10 mouse cellular contexts compared by ENCODE assay signal in the genomic region with DNA sequence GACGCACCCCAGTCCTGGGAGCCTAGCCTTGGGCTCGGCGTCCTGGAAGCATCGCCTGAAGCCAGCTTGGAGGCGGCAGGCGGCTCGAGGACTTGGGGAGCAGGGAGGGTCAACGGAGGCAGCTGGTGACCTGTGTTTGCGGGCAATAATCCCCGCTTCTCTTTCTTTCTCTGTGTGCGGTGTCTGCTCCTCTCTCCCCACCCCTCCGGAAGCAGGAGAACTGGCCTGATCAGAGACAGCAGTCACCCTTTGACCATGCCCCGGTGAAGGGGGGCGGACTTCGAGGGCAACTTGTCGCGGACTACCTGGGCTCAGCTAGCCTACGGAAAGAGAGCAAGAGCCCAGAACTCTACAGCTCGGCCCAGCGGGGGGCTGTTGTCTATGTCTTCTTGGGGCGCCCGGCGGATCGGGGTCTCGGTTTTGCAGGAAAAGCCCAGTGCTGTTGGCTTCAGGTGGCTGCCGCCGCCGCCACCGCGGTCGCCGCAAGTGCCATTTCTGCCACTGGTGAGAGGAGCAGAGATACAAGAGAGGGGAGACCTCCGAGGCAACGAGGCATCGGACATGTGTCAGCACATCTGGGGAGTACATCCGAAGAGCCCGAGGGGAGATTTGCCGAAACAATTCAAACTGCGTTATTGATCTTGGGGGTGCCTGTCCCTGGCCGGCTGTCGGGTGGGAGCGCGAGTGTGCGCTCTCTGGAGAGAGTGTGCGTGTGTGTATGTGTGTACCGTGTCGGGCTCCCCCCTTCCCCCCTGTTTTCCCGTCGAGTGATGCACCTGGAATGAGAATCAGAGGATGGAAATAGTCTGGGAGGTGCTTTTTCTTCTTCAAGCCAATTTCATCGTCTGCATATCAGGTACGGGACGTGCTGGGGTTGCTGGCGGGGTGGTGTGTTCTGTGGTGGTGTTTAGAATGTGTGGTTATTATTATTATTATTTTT. TPM values are rescaled to one million over a fixed set of nuclear protein-coding genes. Genes with fewer than 3 reads are reported as not detected.
DNase-seq lines count a peak whose midpoint lies in the region; ATAC-seq and TF ChIP-seq lines count a peak whose summit lies in the region.
"Had no signal": no experiment of that assay in that cellular context is flagged by ENCODE, and none has a peak within 500 bp of the region (broad histone marks: within the 10 kb centered on the region; RNA-seq: fewer than 3 reads in every experiment).

No protein-coding gene starts in this region.

- ATAC-seq in kidney, embryonic 14.5 days (ENCODE audit: low FRiP score, low TSS enrichment) = no peak
- ATAC-seq in limb, embryonic 14.5 days (ENCODE audit: low FRiP score, low read depth) = no peak
- no peak for ATAC-seq in stomach, embryonic 15.5 days (ENCODE audit: insufficient read depth, low FRiP score, low read depth)
- ATAC-seq: Patski had no signal

- no peak overlapping the region for H3K9ac ChIP-seq in kidney, embryonic 14.5 days (ENCODE audit: low read depth, low read length)
- no peak overlapping the region for H3K9ac ChIP-seq in limb, embryonic 14.5 days (ENCODE audit: low read depth, low read length, severe bottlenecking)
- H3K9ac ChIP-seq in stomach, embryonic 15.5 days = no peak overlapping the region

- H3K27ac ChIP-seq in kidney, embryonic 14.5 days (ENCODE audit: low read depth, low read length) = no peak overlapping the region
- no peak overlapping the region for H3K27ac ChIP-seq in forebrain, embryonic 10.5 days
- H3K27ac ChIP-seq in limb, embryonic 14.5 days (replicated peaks; ENCODE audit: low read depth, low read length) = no peak overlapping the region
- H3K27ac ChIP-seq in stomach, embryonic 15.5 days = no peak overlapping the region

- peak overlapping the region; percentile 60 for H3K4me2 ChIP-seq in kidney, embryonic 14.5 days (replicated peaks; ENCODE audit: low read depth, low read length)
- peak overlapping the region; percentile 58 for H3K4me2 ChIP-seq in limb, embryonic 14.5 days (replicated peaks; ENCODE audit: low read depth, low read length, severe bottlenecking)
- peak overlapping the region; percentile 76 for H3K4me2 ChIP-seq in stomach, embryonic 15.5 days

- no peak for TF ChIP-seq CTCF in brain, embryonic 14.5 days (IDR thresholded peaks at IDR 0.05; ENCODE audit: borderline replicate concordance, extremely low read depth, insufficient read depth, insufficient read length)

- 2% methylated on average over 52 of the region's 53 CpGs for WGBS in kidney, embryonic 14.5 days
- 1% methylated on average over 53 of the region's 53 CpGs for WGBS in forebrain, embryonic 10.5 days
- WGBS in limb, embryonic 14.5 days = 2% methylated on average over 47 of the region's 53 CpGs
- WGBS in stomach, embryonic 15.5 days = 2% methylated on average over 53 of the region's 53 CpGs

- DNase-seq in kidney, postnatal 10 days = no peak
- peak; percentile 38 for DNase-seq in brain, embryonic 14.5 days (ENCODE audit: low read depth)
- peak; percentile 19 for DNase-seq in forebrain, embryonic 10.5 days (ENCODE audit: extremely low spot score, low spot score)
- DNase-seq in limb, embryonic 14.5 days (ENCODE audit: low spot score) = no peak
- DNase-seq in thymus, adult 18-20 months = no peak
- DNase-seq in kidney, adult 8-10 months = no peak

- H3K27me3 ChIP-seq in kidney, embryonic 14.5 days (ENCODE audit: control insufficient read depth, insufficient read depth, low read length) = peaks cover 54% of the 10 kb centered on the region
- H3K27me3 ChIP-seq in forebrain, embryonic 10.5 days (ENCODE audit: poor library complexity, severe bottlenecking) = peaks cover 73% of the 10 kb centered on the region
- H3K27me3 ChIP-seq in limb, embryonic 14.5 days (ENCODE audit: control insufficient read depth, insufficient read depth, low read length) = peaks cover 63% of the 10 kb centered on the region
- peaks cover 57% of the 10 kb centered on the region for H3K27me3 ChIP-seq in stomach, embryonic 15.5 days (replicated peaks)

- H3K4me3 ChIP-seq in kidney, embryonic 14.5 days (ENCODE audit: low read length) = peak overlapping the region; percentile 39
- H3K4me3 ChIP-seq in forebrain, embryonic 10.5 days = peak overlapping the region; percentile 60
- peak overlapping the region; percentile 38 for H3K4me3 ChIP-seq in limb, embryonic 14.5 days (replicated peaks; ENCODE audit: low read length)
- H3K4me3 ChIP-seq in stomach, embryonic 15.5 days (replicated peaks) = peak overlapping the region; percentile 40

- H3K36me3 ChIP-seq in kidney, embryonic 14.5 days (ENCODE audit: control insufficient read depth, insufficient read depth, low read length) = no peaks in the 10 kb centered on the region
- H3K36me3 ChIP-seq in forebrain, embryonic 10.5 days (replicated peaks) = no peaks in the 10 kb centered on the region
- H3K36me3 ChIP-seq in limb, embryonic 14.5 days (ENCODE audit: control insufficient read depth, insufficient read depth, low read length) = no peaks in the 10 kb centered on the region
- no peaks in the 10 kb centered on the region for H3K36me3 ChIP-seq in stomach, embryonic 15.5 days

- H3K9me3 ChIP-seq in kidney, embryonic 14.5 days (ENCODE audit: control insufficient read depth, low read length) = no peaks in the 10 kb centered on the region
- H3K9me3 ChIP-seq in forebrain, embryonic 10.5 days = no peaks in the 10 kb centered on the region
- H3K9me3 ChIP-seq in limb, embryonic 14.5 days (ENCODE audit: control insufficient read depth, low read length) = no peaks in the 10 kb centered on the region
- no peaks in the 10 kb centered on the region for H3K9me3 ChIP-seq in stomach, embryonic 15.5 days

- peaks cover 9% of the 10 kb centered on the region; the same call in 1 of the 2 replicates for H3K4me1 ChIP-seq in kidney, embryonic 14.5 days (ENCODE audit: control insufficient read depth, insufficient read depth, low read length)
- H3K4me1 ChIP-seq in forebrain, embryonic 10.5 days = peaks cover 30% of the 10 kb centered on the region
- H3K4me1 ChIP-seq in limb, embryonic 14.5 days (ENCODE audit: control insufficient read depth, insufficient read depth, low read length) = peaks cover 3% of the 10 kb centered on the region; the same call in 1 of the 2 replicates
- peaks cover 16% of the 10 kb centered on the region; the same call in 1 of the 2 replicates for H3K4me1 ChIP-seq in stomach, embryonic 15.5 days

- no peak for TF ChIP-seq POLR2A in brain, embryonic 14.5 days (IDR thresholded peaks at IDR 0.05; ENCODE audit: borderline replicate concordance, extremely low read depth, insufficient read depth, insufficient read length, poor library complexity, severe bottlenecking)
- TF ChIP-seq POLR2A in limb, embryonic 14.5 days (IDR thresholded peaks at IDR 0.05; ENCODE audit: borderline replicate concordance, extremely low read depth, insufficient read depth, insufficient read length) = no peak

RNA-seq across cellular contexts. Expression of a gene that starts 1.9 kb away (rescaled TPM):
- 0.07 and 0.12 TPM in 2 replicates for polyA plus RNA-seq in kidney, embryonic 14.5 days (2014; fragmentation: Nextera tagmentation; extraction: Ambion mirVana)
- polyA plus RNA-seq in brain, embryonic 14.5 days (2012; rRNA removed) = 11.7 and 28.5 TPM in 2 replicates
- polyA plus RNA-seq in forebrain, embryonic 10.5 days (2016; fragmentation: Nextera tagmentation; extraction: Ambion mirVana) = 0.25 and 0.41 TPM in 2 replicates
- 0.70 and 1.1 TPM in 2 replicates for polyA plus RNA-seq in limb, embryonic 14.5 days (2012; rRNA removed)
- 0.70 and 0.88 TPM in 2 replicates for polyA plus RNA-seq in limb, embryonic 14.5 days (2014; fragmentation: Nextera tagmentation; extraction: Ambion mirVana)
- 0.34 and 0.40 TPM in 2 replicates for polyA plus RNA-seq in stomach, embryonic 15.5 days (2015; fragmentation: Nextera tagmentation; extraction: Ambion mirVana)
- polyA plus RNA-seq: Patski; small intestine, adult 2 months had no signal

Comparison
In these comparisons a context has a peak if more than half of its experiments do, and no peak if none do; other contexts are left out.
1. DNase-seq: peak in brain, embryonic 14.5 days (single experiment) and forebrain, embryonic 10.5 days (single experiment); none in kidney, postnatal 10 days (single experiment), limb, embryonic 14.5 days (single experiment), thymus, adult 18-20 months (0 of 2) and kidney, adult 8-10 months (0 of 2).
2. Peak in every context shown above with its lines, with median percentiles within 50 percentile points of each other: H3K4me2 ChIP-seq and H3K4me3 ChIP-seq.